Mouse (Mus musculus): ENCODE results near the gene Spaca1. TPM values are rescaled to one million over a fixed set of nuclear protein-coding genes. Genes with fewer than 3 reads are reported as not detected.

Spaca1 gene
- 0.66 and 0.80 TPM in 2 replicates for polyA plus RNA-seq (2015; fragmentation: Nextera tagmentation; extraction: Ambion mirVana)

GRCm38 (mm10) chr4:34049571-34050255 lies at the start of gene Spaca1:
Gene Spaca1, minus strand, starts transcription at chr4:34050191.

Other genes with a start within 250 kb of the Spaca1 start
- 0.41 and 0.58 TPM in 2 replicates for gene Cnr1, start 125.6 kb downstream of the Spaca1 start, polyA plus RNA-seq (2015; fragmentation: Nextera tagmentation; extraction: Ambion mirVana)